Mouse (Mus musculus) inflammation-experienced regulatory T-cells (primary cell): ENCODE data around the gene Mycl. TPM values are rescaled to one million over a fixed set of nuclear protein-coding genes. Genes with fewer than 3 reads are reported as not detected.

ENCODE experiments used
- polyA plus RNA-seq, 2 experiments: library from polyadenylated mRNA; unstranded; fragments of 100-300 nt; shearing (Covaris generic); gene quantifications; one replicate each; pipeline ENCODE4 v1.2.1; 2017

Gene Mycl
- polyA plus RNA-seq = not detected

DNA sequence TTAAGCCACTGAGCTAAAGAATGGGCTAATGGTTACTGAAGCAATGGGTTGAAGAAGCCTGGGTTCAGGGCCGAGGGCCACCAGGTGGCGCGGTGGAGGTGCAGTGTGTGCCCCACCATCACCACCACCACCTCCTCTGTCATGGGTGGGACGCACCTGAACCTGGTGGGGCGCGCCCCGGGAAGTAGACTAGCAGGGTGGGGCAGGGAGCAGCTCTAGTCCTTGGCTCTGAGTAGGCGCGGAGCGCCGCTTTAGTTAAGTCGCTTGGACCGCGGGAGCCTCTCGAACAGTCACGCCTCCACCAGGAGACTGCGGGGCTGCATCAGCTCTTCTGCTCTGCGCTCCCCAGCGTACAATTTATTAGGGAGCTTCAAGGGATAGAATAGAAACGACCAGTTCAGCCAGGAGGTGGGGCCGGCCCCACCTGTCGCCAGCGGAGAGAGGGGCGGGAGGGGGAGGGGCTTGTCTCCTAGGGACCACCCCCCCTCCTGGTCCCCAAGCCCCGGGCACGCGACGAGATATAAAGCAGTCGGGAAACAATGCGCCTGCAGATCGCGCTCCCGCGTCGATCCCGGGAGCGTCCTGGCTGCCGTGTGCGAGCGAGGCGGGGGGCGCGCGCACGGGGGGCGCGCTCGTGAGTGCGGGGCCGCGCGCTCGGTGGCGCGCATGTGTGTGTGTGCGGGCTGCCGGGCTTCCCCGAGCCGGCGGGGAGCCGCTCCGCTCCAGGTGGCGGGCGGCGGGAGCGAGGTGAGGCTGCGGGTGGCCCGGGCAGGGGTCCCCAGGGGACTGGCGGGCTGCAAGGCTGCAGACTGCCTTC, at the start of gene Mycl:
Mycl (plus strand) TSS at position 249 of the 817 bp plus-strand sequence.

DNA sequence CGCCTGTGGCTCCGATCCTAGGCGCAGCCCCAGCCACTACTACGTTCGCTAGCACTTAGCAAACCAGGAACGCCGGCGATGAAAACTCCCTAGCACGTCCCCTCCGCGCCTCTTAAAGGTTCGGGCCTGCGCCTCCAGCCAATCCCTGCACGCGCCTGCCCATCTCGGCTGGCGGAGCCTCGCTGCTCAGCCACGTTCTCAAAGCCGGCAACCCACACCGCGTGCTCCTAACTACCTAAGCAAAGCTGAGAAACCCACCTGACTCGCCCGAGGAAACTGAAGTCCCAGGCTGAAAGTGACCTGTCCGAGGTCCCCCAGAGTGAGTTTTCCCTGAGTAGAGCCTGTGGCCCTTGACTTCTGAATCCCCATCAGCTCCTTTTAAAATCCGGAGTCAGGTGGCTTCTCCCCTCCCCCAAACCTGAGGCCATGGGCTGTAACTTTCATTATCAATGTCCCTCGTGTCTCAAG, 34.3 kb upstream of the Mycl start, which contains the start of gene Mfsd2a:
Mfsd2a (minus strand) TSS at position 89 of the 468 bp plus-strand sequence.

DNA sequence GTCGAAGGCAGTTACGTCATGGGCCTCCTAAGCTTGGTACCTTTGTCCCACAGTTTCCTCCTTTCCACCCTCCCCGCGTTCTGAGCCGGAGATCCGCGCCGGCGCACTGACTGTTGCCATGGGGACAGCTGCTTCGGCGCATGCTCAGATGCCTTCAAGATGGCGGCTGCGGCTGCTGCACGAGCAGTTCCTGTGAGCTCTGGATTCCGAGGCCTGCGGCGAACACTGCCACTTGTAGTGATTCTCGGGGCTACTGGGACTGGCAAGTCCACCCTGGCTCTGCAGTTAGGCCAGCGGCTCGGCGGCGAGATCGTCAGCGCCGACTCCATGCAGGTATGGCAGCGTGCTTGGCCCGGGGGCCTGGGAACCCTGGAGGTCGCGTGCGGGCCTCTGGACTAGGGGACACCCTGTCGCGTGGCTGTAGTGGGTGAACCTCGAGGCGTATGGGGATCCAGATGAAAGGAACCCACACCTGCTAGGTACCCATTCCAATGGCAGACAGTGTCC, 21.1 kb downstream of the Mycl start, which contains the start of gene Trit1:
Trit1 (plus strand) TSS at position 147 of the 507 bp plus-strand sequence.

Other genes with a start within 250 kb of the Mycl start
- 100 to 1,000 TPM in 1 of 2 experiments, 10 to 100 TPM in 1; 88.7 to 104 TPM for gene Ppt1, start 159.4 kb upstream of the Mycl start, polyA plus RNA-seq
- 100 to 1,000 TPM; 113 to 140 TPM for gene Cap1, start 109.6 kb upstream of the Mycl start, polyA plus RNA-seq
- 1 to 10 TPM; 3.4 to 3.5 TPM for gene Mfsd2a, start 34.5 kb upstream of the Mycl start, polyA plus RNA-seq
- 10 to 100 TPM; 20.3 to 25.8 TPM for gene Trit1, start 20.9 kb downstream of the Mycl start, polyA plus RNA-seq
- under 1 TPM; 0.08 to 0.16 TPM for gene Bmp8b, start 109.5 kb downstream of the Mycl start, polyA plus RNA-seq
- not detected for gene Oxct2b, start 120.6 kb downstream of the Mycl start, polyA plus RNA-seq
- gene Ppie, start 144.3 kb downstream of the Mycl start, polyA plus RNA-seq = 100 to 1,000 TPM in 1 of 2 experiments, 10 to 100 TPM in 1; 82.9 to 100 TPM
- gene Hpcal4, start 187.6 kb downstream of the Mycl start, polyA plus RNA-seq = 1 to 10 TPM in 1 of 2 experiments, under 1 TPM in 1; 0.30 to 3.6 TPM
- gene Nt5c1a, start 205.9 kb downstream of the Mycl start, polyA plus RNA-seq = under 1 TPM in 1 of 2 experiments, not detected in 1; 0.31 TPM
- under 1 TPM in 1 of 2 experiments, not detected in 1; 0.29 TPM for gene Heyl, start 237.9 kb downstream of the Mycl start, polyA plus RNA-seq